Mouse (Mus musculus) CH12.LX (cell line): Measurements from ENCODE around the gene Phf1. TPM values are rescaled to one million over a fixed set of nuclear protein-coding genes. Genes with fewer than 3 reads are reported as not detected.
A peak's percentile ranks its signal among the peaks of the same experiment; 100 is the strongest.

Source experiments
- DNase-seq: peaks from one replicate; pipeline ENCODE4 v3.0.0-alpha.2; 2013; ENCODE audit errors: extremely low read depth
- H3K27ac ChIP-seq: 2 replicates; pipeline ENCODE4 v1.5.1; 2012; ENCODE audit warnings: low read depth, mild to moderate bottlenecking, control low read depth, moderate library complexity; ENCODE audit not compliant: insufficient read depth
- H3K27me3 ChIP-seq: replicated peaks from 2 replicates; pipeline ENCODE3; 2012; ENCODE audit warnings: inconsistent platforms
- H3K36me3 ChIP-seq, 2 experiments: replicated peaks in 1 of 2; 2 replicates each; pipeline versions ENCODE3 to v1.6.1; 2012; ENCODE audit warnings: inconsistent platforms in 1 of 2, low read length in 1 of 2, mild to moderate bottlenecking in 1 of 2, mixed read lengths in 1 of 2, moderate library complexity in 1 of 2; ENCODE audit not compliant: control insufficient read depth in 1 of 2, insufficient read depth in 1 of 2
- H3K4me1 ChIP-seq, 2 experiments: 2 replicates each; pipeline ENCODE4 v1.6.1; 2012; ENCODE audit warnings: inconsistent platforms in 1 of 2, moderate library complexity in 1 of 2; ENCODE audit not compliant: insufficient read depth in 2 of 2, control insufficient read depth in 1 of 2
- H3K4me2 ChIP-seq: 2 replicates; pipeline ENCODE4 v1.6.1; 2012; ENCODE audit warnings: low read depth, mild to moderate bottlenecking, control low read depth; ENCODE audit not compliant: poor library complexity, insufficient read depth, severe bottlenecking
- H3K4me3 ChIP-seq, 3 experiments: fragments of 150-350 bp in 1 of 3; sonication (generic) in 1 of 3; replicated peaks in 1 of 3; 2 replicates each; pipeline versions ENCODE3 to v1.5.1; 2011 to 2012; ENCODE audit warnings: low read depth in 2 of 3, low read length in 2 of 3, mild to moderate bottlenecking in 2 of 3, moderate library complexity in 2 of 3, control low read depth in 1 of 3, improper control_type of control experiment in 1 of 3, inconsistent platforms in 1 of 3, mixed read lengths in 1 of 3; ENCODE audit not compliant: poor library complexity in 1 of 3
- H3K79me2 ChIP-seq: replicated peaks from 2 replicates; pipeline ENCODE4 v1.6.1; 2012; ENCODE audit warnings: mild to moderate bottlenecking, moderate library complexity; ENCODE audit not compliant: control insufficient read depth, poor library complexity, insufficient read depth, severe bottlenecking; ENCODE audit errors: extremely low read depth
- H3K9ac ChIP-seq: 2 replicates; pipeline ENCODE4 v1.6.1; 2012; ENCODE audit warnings: low read depth, mild to moderate bottlenecking, control low read depth, moderate library complexity; ENCODE audit not compliant: insufficient read depth
- H3K9me3 ChIP-seq: replicated peaks from 2 replicates; pipeline ENCODE3; 2012; ENCODE audit warnings: low read length, inconsistent platforms, mixed read lengths
- CHD1 ChIP-seq: IDR thresholded peaks from 2 replicates; pipeline ENCODE4 v1.6.1; 2012; ENCODE audit warnings: low read depth, low read length, improper control_type of control experiment, inconsistent platforms
- CTCF ChIP-seq, 2 experiments: IDR thresholded peaks in 1 of 2; conservative IDR thresholded peaks in 1 of 2; 2 replicates each; pipeline ENCODE4 v1.5.1; 2011 to 2012; ENCODE audit warnings: low read depth in 2 of 2, low read length in 2 of 2, improper control_type of control experiment in 1 of 2, inconsistent platforms in 1 of 2, mild to moderate bottlenecking in 1 of 2, moderate library complexity in 1 of 2
- ELF1 ChIP-seq: IDR thresholded peaks from 2 replicates; pipeline ENCODE4 v1.6.1; 2014; ENCODE audit warnings: low read depth, mild to moderate bottlenecking, inconsistent platforms, low read length, improper control_type of control experiment
- ETS1 ChIP-seq: conservative IDR thresholded peaks from 2 replicates; pipeline ENCODE4 v1.6.1; 2012; ENCODE audit warnings: low read depth, mild to moderate bottlenecking, inconsistent platforms, low read length, improper control_type of control experiment, moderate library complexity
- MAFK ChIP-seq: IDR thresholded peaks from 2 replicates; pipeline ENCODE4 v1.6.1; 2011; ENCODE audit warnings: low read length, improper control_type of control experiment; ENCODE audit not compliant: insufficient replicate concordance
- MEF2A ChIP-seq: IDR thresholded peaks from 2 replicates; pipeline ENCODE4 v1.6.1; 2014; ENCODE audit warnings: low read depth, mild to moderate bottlenecking, inconsistent platforms, low read length, improper control_type of control experiment, borderline replicate concordance
- NELFE ChIP-seq: IDR thresholded peaks from 2 replicates; pipeline ENCODE4 v1.6.1; 2011; ENCODE audit warnings: low read depth, low read length, improper control_type of control experiment
- PAX5 ChIP-seq: IDR thresholded peaks from 2 replicates; pipeline ENCODE4 v1.6.1; 2012; ENCODE audit warnings: low read length, inconsistent platforms, mixed read lengths
- POLR2A ChIP-seq: IDR thresholded peaks from 2 replicates; pipeline ENCODE4 v1.6.1; 2011; ENCODE audit warnings: low read depth, mild to moderate bottlenecking, improper control_type of control experiment, low read length
- POLR2AphosphoS2 ChIP-seq: IDR thresholded peaks from 2 replicates; pipeline ENCODE4 v1.6.1; 2011; ENCODE audit warnings: low read depth, low read length, improper control_type of control experiment
- RCOR1 ChIP-seq: conservative IDR thresholded peaks from 2 replicates; pipeline ENCODE4 v1.6.1; 2012; ENCODE audit warnings: low read depth, mild to moderate bottlenecking, inconsistent platforms, low read length, improper control_type of control experiment
- TCF12 ChIP-seq: IDR thresholded peaks from 2 replicates; pipeline ENCODE4 v1.6.1; 2014; ENCODE audit warnings: low read depth, mild to moderate bottlenecking, inconsistent platforms, low read length, improper control_type of control experiment
- UBTF ChIP-seq: IDR thresholded peaks from 2 replicates; pipeline ENCODE4 v1.6.1; 2012; ENCODE audit warnings: low read depth, mild to moderate bottlenecking, inconsistent platforms, low read length, improper control_type of control experiment, moderate library complexity
- ZC3H11A ChIP-seq: IDR thresholded peaks from 2 replicates; pipeline ENCODE4 v1.6.1; 2012; ENCODE audit warnings: low read depth, mild to moderate bottlenecking, inconsistent platforms, low read length, improper control_type of control experiment
- ZKSCAN1 ChIP-seq: IDR thresholded peaks from 2 replicates; pipeline ENCODE4 v1.6.1; 2012; ENCODE audit warnings: low read depth, inconsistent platforms, low read length, improper control_type of control experiment, borderline replicate concordance
- dilution Hi-C: fragments of 300-500 bp; cut with MboI; formaldehyde crosslinking; loops from 2 replicates; pipeline ENCODE4 v1.14.3; 2020; ENCODE audit warnings: low sequenced_read_pairs; ENCODE audit not compliant: extremely low pct_unique_long_range_greater_than_20kb, extremely low pct_ligation_motif_present
- in situ Hi-C: fragments of 300-500 bp; cut with MboI; formaldehyde crosslinking; loops from 3 replicates; pipeline ENCODE4 v1.14.3; 2019; ENCODE audit warnings: low sequenced_read_pairs, low pct_ligation_motif_present, low pct_unique_long_range_greater_than_20kb, mixed read lengths
- polyA plus RNA-seq: library from polyadenylated mRNA; unstranded; fragments of >175 nt; gene quantifications from 2 replicates; pipeline ENCODE4 v1.2.1, GENCODE M21; 2012; ENCODE audit warnings: low read depth; ENCODE audit not compliant: insufficient read length
- total RNA-seq, 2 experiments: library from RNA; depleted of rRNA; stranded (reverse); fragments of 300-350 nt in 1 of 2; fragments of >200 nt in 1 of 2; gene quantifications; 2 replicates each; pipeline ENCODE4 v1.2.3; 2012 to 2014

Gene Phf1
- total and polyA plus RNA-seq, 3 experiments = 1.7 to 4.1 (median 3.5) TPM

GRCm38 (mm10) chr17:26958880-26959279 is 26.0 kb downstream of the Phf1 start:
- Histone ChIP-seq H3K4me1 (no peaks in the 10 kb centered on the region), H3K9me3 (no peaks in the 10 kb centered on the region), H3K79me2 (no peaks in the 10 kb centered on the region), H3K4me2 (no peak overlapping the region), H3K4me3 (no peak overlapping the region), H3K9ac (no peak overlapping the region), H3K27me3 (peaks cover 15% of the 10 kb centered on the region), H3K36me3 (peaks cover 5 to 21% of the 10 kb centered on the region in 2 experiments)
- in situ Hi-C loops = no loop called here
- TF ChIP-seq ZKSCAN1 = no peak
- TF ChIP-seq CTCF (conservative IDR thresholded peaks at IDR 0.05 in 1 of 2, IDR thresholded peaks at IDR 0.05 in 1 of 2; ENCODE audit: low read depth in 2 of 2, low read length in 2 of 2) = peak in 1 of 2 experiments; percentile 30; a peak in 2 of 4 replicates
- TF ChIP-seq, all 38 proteins: peak for 1
- H3K27ac ChIP-seq = no peak overlapping the region
- no peak for DNase-seq
- dilution Hi-C loops = no loop called here

DNA sequence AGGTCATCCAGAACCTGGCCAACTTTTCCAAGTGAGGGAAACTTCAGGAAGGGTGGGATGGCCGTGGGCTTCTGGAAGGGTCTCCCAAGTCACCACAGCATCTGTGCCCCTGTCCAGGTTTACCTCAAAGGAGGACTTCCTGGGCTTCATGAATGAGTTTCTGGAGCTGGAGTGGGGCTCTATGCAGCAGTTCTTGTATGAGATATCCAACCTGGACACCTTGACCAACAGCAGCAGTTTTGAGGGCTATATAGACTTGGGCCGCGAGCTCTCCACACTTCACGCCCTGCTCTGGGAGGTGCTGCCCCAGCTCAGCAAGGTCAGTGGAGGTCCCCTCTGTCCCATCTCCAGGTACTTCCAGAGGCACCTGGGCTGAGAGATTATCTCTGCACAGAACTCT is 27.0 kb downstream of the Phf1 start:
- H3K27ac ChIP-seq = no peak overlapping the region
- no peak for DNase-seq
- no peaks in the 10 kb centered on the region for H3K4me1 ChIP-seq
- in situ Hi-C loops = no loop called here
- peaks cover 5 to 23% of the 10 kb centered on the region in 2 experiments for H3K36me3 ChIP-seq
- no peaks in the 10 kb centered on the region for H3K79me2 ChIP-seq
- peaks cover 17% of the 10 kb centered on the region for H3K27me3 ChIP-seq
- H3K4me3 ChIP-seq = no peak overlapping the region
- H3K4me2 ChIP-seq = no peak overlapping the region
- no peaks in the 10 kb centered on the region for H3K9me3 ChIP-seq
- TF ChIP-seq MAFK = no peak
- no peak for TF ChIP-seq TCF12
- no peak for TF ChIP-seq RCOR1
- no peak for TF ChIP-seq ZC3H11A
- TF ChIP-seq MEF2A = no peak
- no peak for TF ChIP-seq NELFE
- TF ChIP-seq CHD1 = no peak
- no peak for TF ChIP-seq ZKSCAN1
- no peak for TF ChIP-seq POLR2A
- no peak for TF ChIP-seq ETS1
- TF ChIP-seq POLR2AphosphoS2 = no peak
- TF ChIP-seq UBTF = no peak
- TF ChIP-seq PAX5 = no peak
- no peak for TF ChIP-seq ELF1
- no peak overlapping the region for H3K9ac ChIP-seq
- dilution Hi-C loops = no loop called here
